Mouse (Mus musculus): ENCODE results near the gene Ccdc32.

The Ccdc32 gene

DNA sequence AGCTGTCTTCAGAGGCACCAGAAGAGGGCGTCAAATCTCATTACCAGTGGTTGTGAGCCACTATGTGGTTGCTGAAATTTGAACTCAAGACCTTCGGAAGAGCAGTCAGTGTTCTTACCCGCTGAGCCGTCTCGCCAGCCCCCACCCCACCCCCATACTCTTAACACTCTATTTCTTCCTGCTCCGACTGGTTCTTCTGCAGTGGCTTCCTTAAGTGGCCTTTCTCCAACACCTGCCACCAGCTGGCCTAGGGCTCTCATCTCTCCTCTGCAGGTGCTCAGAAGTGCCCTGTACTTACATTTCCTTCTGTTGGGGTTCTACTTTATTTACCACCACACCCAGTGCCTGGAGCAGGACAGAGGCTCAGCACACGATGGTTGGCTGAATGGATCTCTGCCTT is 14.2 kb downstream of the Ccdc32 start:
- no peak for DNase-seq

DNA sequence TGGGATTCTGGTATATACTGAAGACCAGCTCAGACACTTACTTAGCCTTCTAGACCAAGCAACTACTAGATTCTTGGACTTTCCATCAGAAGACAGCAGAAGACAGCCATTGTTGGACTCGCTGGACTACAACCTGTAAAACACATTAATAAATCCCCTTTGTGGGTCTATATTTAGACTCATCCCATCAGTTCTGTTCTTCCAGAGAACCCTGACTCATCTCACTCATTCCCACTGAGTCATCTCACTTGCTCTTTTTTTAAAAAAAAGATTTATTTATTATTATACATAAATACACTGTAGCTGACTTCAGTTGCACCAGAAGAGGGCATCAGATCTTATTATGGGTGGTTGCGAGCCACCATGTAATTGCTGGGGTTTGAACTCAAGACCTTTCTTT is 19.8 kb downstream of the Ccdc32 start:
- no peak for DNase-seq

DNA sequence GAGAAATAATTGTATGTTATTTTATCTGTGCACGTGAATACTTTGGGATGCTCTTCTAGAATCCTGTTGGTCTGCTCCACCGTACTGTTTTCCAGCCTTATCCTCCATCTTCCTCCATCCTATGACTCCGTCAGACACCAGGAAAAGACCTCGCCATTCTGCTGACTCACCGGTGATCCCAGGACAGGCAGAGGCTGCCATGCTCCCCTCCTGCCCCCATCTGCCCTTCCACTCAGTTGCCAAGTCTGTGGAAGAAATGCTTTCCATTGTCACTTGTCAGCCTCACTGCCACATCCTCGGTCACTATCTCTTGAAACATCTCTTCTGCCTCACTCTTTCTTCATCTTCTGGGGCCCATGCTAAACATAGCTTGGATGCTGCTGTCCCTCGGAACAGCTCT is 22.3 kb downstream of the Ccdc32 start:
- DNase-seq = no peak

DNA sequence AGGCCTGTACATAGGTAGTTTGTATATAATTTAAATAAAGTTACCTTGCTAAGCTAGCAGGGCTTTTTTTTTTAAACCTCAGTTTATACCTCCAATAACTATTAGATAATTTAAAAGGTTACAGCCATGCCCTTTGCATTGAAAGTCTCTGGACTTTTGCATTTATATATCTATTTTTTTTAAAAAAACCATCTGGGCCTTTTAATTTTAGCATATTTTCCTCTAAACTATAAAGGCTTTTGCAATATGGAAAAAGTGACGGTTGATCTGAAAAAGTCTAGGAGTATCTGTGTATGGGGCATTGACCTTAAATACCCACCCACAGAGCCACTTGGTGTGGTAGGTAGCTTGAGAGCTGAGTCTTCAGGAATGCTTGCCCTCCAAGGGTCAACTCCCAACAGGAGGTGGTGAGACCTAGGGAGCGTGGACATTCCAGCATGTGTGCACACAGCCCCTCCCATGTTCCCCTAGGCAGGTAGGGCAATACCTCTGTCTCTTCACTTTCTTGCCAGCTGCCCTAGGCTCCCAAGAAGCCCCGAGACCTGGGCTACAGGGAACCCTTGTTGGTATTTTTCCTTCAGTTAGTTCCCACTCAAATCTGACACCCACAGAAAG is 30.1 kb downstream of the Ccdc32 start:
- DNase-seq = no peak

DNA sequence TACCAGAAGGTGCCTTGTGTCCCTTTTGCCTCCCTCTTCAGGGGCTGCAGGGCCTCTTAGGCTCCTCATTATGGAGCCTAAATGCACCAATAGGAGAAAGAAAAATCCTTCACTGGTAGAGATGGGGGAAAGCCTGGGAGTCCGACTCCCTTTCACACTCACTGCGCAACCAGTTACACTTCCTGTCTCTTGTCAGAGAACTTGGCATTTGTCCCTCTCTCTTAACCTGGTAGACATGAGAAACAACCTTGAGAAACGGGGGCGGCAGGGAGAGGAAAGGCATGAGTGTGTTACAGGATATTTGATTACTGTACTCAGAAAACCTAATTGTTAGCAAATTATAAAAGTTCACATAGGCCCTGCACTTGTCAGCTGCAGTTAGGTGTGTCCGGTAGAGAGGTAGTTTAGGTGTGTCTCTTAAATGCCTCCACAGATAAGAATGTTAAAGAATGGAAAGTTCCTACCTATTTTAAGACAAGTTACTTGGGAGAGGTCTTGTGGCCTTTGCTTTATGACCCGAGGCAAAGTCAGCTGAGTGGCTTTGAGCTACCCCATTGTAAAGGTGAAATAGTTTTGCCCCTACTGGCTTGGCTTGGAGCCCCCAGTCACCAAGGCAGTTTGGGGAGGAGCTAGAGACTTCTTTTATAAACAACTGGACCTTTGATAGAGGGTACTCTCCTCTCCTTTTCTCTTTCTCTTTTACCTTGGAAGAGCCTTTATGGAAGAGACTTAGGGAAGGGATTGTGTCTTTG is 30.9 kb downstream of the Ccdc32 start:
- DNase-seq = no peak

GRCm38 (mm10) chr2:118996798-118997105 is 32.4 kb downstream of the Ccdc32 start:
- DNase-seq = no peak

- no peak for DNase-seq
Observed at GRCm38 (mm10) chr2:118995919-118996797, 33.0 kb downstream of the Ccdc32 start.

DNA sequence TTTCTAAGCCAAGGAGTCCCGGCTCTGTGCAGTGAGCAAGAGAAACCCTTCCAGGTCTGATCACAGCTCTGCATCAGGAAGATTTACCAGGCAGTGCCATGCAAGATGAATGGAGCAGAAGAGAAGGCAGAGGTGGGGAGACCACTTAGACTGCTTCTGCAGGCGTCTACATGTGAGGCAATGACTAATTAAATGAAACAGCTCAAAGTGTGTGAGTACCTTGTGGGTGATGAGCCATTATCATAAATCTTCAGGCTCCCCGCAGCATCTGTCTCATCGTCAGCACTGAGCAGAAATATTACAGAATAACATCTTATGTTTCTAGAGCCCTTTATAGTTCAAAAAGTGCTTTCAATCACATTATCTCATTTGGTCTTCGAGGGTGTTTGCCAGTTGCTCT is 33.7 kb downstream of the Ccdc32 start:
- DNase-seq = no peak

DNA sequence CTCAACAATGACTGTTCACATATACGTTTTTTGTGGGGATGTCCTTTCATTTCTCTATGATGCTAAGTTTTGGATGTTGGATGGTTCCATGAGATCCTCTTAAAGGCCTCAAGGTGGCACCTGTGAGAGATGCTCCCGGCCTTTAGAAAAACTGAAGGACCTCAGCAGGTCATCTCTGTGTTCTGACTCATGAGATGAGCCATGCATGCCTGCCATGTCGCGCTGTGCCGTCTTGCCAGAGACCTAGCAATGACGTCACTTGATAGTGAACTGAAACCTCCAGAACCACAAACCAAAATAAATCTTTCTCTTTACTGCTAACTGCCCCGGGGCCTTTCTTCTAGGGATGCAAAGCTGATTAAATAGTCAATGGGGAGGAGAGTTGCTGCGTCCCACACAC is 45.4 kb downstream of the Ccdc32 start:
- DNase-seq = no peak

- no peak for DNase-seq
Observed at GRCm38 (mm10) chr2:118980841-118981240, 48.4 kb downstream of the Ccdc32 start.

DNA sequence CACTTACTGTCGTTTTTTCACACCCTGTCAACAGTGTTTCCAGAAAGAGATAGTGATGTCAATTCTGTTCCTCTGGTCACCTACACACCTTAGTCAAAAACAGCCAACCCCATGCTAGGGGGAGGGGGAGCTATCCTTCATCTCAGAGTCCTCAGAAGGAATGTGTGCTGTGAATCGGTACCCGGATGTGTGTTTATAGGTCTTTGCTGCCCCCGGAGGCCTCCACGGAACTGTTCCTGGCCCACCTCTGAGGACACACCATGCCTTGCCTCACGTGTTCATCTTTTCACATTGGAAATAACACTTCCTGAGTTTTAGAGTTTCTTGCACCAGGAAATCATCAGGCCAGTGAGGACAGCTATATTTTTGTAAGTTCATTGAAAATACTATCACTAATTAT is 51.1 kb downstream of the Ccdc32 start:
- DNase-seq = no peak

GRCm38 (mm10) chr2:118976941-118977340 is 52.3 kb downstream of the Ccdc32 start:
- no peak for DNase-seq

DNA sequence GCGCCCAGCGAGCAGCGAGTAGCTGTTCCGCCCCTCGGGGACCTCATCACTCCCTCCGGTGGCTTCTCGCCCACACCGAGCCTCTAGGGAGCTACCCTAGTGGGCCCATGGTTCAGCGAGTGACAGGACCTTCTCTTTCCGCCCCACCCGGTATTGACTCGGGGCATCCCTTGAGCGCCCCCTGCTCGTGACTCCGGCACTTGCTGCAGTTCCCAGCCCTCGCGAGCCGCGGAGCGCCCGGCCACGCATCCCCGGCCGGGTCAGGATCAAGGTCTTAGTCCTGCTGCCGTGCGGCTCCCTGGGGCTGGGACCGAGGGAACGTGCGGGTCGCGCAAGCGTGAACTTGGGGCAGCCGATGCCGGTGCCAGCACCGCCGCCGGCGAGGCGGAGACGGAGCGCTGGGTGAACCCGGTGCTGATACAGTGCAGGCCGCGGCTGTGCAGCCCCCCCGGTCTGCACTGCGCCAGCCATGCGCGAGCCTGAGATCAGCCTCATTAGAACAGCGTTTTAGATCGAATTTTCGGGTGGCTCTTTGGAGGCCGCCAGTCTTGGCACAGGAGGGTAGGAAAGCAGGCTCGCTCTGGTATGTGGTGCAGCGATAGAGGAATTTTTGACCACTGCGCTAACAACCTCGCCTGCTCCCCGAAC is 52.8 kb downstream of the Ccdc32 start:
- peak; percentile 86 for DNase-seq

DNA sequence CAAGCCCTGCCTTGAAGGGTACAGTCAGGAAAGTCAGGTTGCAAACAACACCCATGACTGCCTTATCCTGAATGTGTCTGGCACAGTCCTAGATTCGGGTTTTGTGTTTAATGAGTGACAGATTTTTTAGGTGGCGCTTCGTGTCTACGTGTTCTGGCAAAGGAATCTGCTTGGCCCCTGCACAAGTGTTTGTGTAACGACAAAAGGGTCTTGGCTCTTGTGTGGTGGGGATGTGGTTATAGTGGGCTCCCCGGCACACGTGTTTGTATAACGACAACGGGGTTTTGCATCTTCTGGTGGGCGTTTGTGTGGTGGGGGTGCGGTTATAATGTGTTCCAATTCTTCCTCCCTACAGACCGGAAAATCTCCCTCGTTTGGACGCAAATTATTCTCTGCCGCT is 53.3 kb downstream of the Ccdc32 start:
- DNase-seq = no peak

DNA sequence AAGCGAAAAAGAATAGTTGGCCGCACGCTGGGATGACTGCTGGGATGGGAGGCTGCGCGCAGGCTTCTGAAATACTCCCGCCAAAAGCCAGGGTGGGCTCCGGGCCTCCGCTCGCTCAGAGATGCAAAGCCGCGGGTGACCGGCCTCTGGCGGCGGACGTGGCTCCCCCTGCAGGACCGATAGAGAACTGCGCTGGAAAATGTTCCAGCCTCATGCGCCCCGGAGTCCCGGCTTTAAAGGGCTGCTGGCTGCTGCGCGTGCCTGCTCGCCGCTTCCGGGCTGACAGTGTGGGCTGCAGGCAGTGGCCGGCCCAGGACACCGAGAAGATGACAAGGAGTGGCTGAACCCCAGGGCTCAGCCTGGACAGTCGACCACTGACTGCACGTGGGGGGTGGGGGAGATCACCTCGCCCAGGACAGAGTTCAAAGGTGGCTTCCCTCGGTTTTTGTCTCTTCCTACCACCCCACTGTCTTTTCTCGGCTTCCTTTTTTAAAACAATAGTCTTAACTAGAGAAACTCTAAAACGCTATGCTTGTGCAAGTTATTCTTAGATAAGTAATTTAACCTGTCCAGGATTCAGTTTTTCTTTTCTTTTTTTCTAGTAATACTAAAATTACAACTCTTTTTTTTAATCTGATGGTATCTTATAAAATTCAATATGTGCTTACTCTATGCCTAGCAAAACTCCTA is 56.4 kb downstream of the Ccdc32 start:
- peak; percentile 87 for DNase-seq

DNA sequence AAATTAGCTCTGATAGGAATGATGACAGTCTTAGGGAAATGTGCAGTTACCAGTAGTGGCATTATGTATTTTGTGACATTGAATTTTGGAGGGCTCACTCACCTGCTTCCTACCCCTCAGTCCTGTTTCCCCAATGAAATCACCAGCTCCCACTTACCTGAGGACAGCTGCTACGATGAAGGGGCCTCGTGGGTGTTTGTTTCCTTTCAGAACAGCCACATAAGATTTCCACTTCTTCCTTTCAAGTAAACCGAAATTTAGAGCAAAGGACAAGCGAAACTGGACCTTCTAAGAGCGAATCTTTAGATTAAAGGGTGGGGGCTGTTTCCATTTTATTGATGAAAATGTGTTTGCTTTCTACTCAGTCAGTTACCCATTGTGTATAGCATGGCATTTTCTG is 57.1 kb downstream of the Ccdc32 start:
- no peak for DNase-seq

DNA sequence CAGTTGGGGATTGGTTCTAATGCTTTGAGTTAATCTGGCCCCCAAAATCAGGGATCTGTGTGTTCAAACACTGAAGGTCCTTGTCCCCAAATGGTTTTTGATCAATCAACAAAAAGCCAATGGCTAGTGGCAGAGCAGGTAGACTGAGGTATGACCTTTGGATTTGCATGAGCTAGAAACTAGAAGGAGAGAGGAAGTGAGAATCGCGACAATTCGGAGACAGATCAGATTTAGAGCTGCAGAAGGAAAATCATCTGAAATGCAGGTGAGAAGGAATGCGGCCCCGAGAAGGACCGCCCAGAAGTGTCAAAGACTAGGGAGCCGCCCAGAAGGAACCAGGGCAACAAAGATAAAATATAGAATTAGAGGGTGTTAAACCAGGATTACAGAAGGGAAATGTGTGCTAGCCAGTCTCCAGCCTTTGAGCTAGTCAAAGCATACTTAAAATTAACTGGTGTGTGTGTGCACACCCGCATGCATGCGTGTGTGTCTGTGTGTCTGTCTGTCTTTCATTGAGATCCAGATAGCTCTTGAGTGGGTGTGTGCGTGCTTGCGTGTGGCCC is 59.5 kb downstream of the Ccdc32 start:
- peak; percentile 30 for DNase-seq
